Mouse (Mus musculus) 3T3-L1 (cell line): ENCODE data around the gene Gm20918.
"Not testable (repeated sequence)": the region's sequence is repeated elsewhere in the genome, so short reads cannot be mapped to it uniquely, and the experiment has no call there.

Source experiments
- DNase-seq: peaks from one replicate; pipeline ENCODE4 v3.0.0-alpha.2; 2015; ENCODE audit warnings: low read depth, low spot score

Gm20918 gene

GRCm38 (mm10) chrY:5043637-5044036 lies at the start of gene Gm20918:
Gene Gm20918, plus strand, starts transcription at chrY:5043937.
- DNase-seq, result not testable (repeated sequence)
